Mouse (Mus musculus): ENCODE results near the gene Rfx2.

GRCm38 (mm10) chr17:56736534-56736933 is 94.3 kb downstream of the Rfx2 start:
- peak; percentile 54; the same call in 1 of the 2 replicates for TF ChIP-seq CTCF (IDR thresholded peaks at IDR 0.05; ENCODE audit: extremely low read depth, insufficient read length, insufficient replicate concordance, low read depth, low read length)
- TF ChIP-seq POLR2A (IDR thresholded peaks at IDR 0.05; ENCODE audit: low read depth, low read length), result no peak
